Mouse (Mus musculus) gastrocnemius, adult 18-20 months (tissue): Measurements from ENCODE around the gene 0610010K14Rik. TPM values are rescaled to one million over a fixed set of nuclear protein-coding genes. Genes with fewer than 3 reads are reported as not detected.

Experiments used
- microRNA-seq: library from miRNA; unstranded; fragments of <30 nt; microRNA quantifications from one replicate; pipeline ENCODE4 v1.2.0, GENCODE M21; 2021
- total RNA-seq, 2 experiments: library from RNA; stranded (reverse); gene quantifications; 2 replicates each; pipeline ENCODE4 v1.2.3; 2021

Gene 0610010K14Rik
- total RNA-seq, 2 experiments from 2014 or later: 30.3 to 30.7 TPM

Small RNA genes lying within 50 kb of the gene (microRNA-seq; reads per million reads assigned to microRNA genes)
- gene Mir195a (14,634 reads per million, percentile 94 among the genes with 10 or more reads in this experiment), gene Mir497 (not detected), gene Mir497b (not detected)

Other genes with a start within 250 kb of the 0610010K14Rik start
- 100 to 1,000 TPM; 211 to 222 TPM for gene Gabarap, start 246.8 kb downstream of the 0610010K14Rik start, total RNA-seq
- gene Phf23, start 242.1 kb downstream of the 0610010K14Rik start, total RNA-seq: 10 to 100 TPM; 18.0 to 19.2 TPM
- gene Dvl2, start 237.3 kb downstream of the 0610010K14Rik start, total RNA-seq: 1 to 10 TPM; 3.5 to 4.3 TPM
- gene Acadvl, start 222.5 kb downstream of the 0610010K14Rik start, total RNA-seq: 100 to 1,000 TPM; 319 to 378 TPM
- gene Dlg4, start 221.0 kb downstream of the 0610010K14Rik start, total RNA-seq: 1 to 10 TPM; 3.4 to 5.3 TPM
- not detected for gene Asgr1, start 183.8 kb downstream of the 0610010K14Rik start, total RNA-seq
- under 1 TPM in 1 of 2 experiments, not detected in 1; 0.47 TPM for gene Asgr2, start 145.3 kb downstream of the 0610010K14Rik start, total RNA-seq
- gene Mgl2, start 107.6 kb downstream of the 0610010K14Rik start, total RNA-seq: 1 to 10 TPM in 1 of 2 experiments, under 1 TPM in 1; 0.87 to 2.0 TPM
- gene Clec10a, start 81.7 kb downstream of the 0610010K14Rik start, total RNA-seq: 1 to 10 TPM; 3.2 to 3.3 TPM
- under 1 TPM in 1 of 2 experiments, not detected in 1; 0.50 TPM for gene Slc16a11, start 25.2 kb downstream of the 0610010K14Rik start, total RNA-seq
- gene Slc16a13, start 16.9 kb downstream of the 0610010K14Rik start, total RNA-seq: under 1 TPM; 0.14 to 0.50 TPM
- 1 to 10 TPM in 1 of 2 experiments, under 1 TPM in 1; 0.82 to 5.1 TPM for gene Bcl6b, start 8.1 kb downstream of the 0610010K14Rik start, total RNA-seq
- gene Gm21988, start 1.9 kb upstream of the 0610010K14Rik start, total RNA-seq: 1 to 10 TPM; 3.2 to 3.3 TPM
- gene Rnasek, start 1.9 kb upstream of the 0610010K14Rik start, total RNA-seq: 100 to 1,000 TPM; 120 to 133 TPM
- gene Alox12, start 17.4 kb upstream of the 0610010K14Rik start, total RNA-seq: 1 to 10 TPM; 1.2 to 1.5 TPM
- gene Alox12e, start 84.7 kb upstream of the 0610010K14Rik start, total RNA-seq: not detected
- gene Alox15, start 114.1 kb upstream of the 0610010K14Rik start, total RNA-seq: under 1 TPM; 0.12 to 0.34 TPM
- gene Pelp1, start 172.1 kb upstream of the 0610010K14Rik start, total RNA-seq: 10 to 100 TPM; 17.9 to 19.2 TPM
- gene Arrb2, start 194.7 kb upstream of the 0610010K14Rik start, total RNA-seq: 1 to 10 TPM; 7.6 to 9.0 TPM
- gene Med11, start 214.0 kb upstream of the 0610010K14Rik start, total RNA-seq: 1 to 10 TPM; 4.2 to 4.9 TPM
- under 1 TPM; 0.19 to 0.25 TPM for gene Zmynd15, start 221.5 kb upstream of the 0610010K14Rik start, total RNA-seq
- gene Cxcl16, start 222.1 kb upstream of the 0610010K14Rik start, total RNA-seq: 1 to 10 TPM in 1 of 2 experiments, under 1 TPM in 1; 0.73 to 1.2 TPM